Mouse (Mus musculus): ENCODE data around the gene Nup93.

Gene Nup93

DNA sequence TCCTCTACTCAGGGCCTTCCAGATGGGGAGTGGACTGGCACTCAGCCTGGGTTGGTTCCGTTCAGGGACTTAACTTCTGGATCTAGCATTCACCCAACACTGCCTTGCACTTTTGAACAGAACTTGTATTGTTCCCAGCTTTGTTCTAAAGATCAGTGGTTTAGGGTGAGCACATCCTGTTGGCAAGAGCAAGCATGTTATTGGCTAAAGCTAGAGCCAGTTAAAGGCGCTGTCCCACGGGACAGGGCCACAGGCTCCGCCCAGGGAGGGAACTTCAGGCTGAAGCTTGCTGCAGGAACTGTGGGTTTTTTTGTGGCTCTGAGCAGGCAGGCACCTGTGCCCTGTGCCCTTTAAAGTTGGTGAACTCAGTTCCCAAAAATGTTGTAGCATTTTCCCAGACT lies 148.9 kb downstream of the Nup93 start:
- DNase-seq (ENCODE audit: extremely low spot score): peak; percentile 12

DNA sequence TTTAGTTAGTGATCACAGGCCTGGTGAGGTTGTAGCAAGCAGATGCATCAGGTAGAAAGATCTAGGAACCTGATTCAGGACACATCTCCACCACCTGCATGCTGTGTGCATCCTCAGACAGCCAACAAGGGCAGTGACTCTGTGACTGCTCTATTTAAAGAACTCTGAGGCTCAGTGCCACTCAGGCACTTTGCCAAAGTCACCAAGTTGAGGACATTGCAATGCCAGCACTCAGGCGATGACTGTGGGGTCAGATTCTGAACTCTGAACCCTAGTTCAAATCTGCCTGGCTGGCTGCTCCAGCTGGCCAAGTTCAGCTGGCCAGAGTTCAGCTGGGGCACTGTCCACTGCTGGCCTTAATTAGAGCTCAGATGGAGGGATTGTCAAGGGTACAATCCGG lies 149.5 kb downstream of the Nup93 start:
- no peak for DNase-seq (ENCODE audit: extremely low spot score)

DNA sequence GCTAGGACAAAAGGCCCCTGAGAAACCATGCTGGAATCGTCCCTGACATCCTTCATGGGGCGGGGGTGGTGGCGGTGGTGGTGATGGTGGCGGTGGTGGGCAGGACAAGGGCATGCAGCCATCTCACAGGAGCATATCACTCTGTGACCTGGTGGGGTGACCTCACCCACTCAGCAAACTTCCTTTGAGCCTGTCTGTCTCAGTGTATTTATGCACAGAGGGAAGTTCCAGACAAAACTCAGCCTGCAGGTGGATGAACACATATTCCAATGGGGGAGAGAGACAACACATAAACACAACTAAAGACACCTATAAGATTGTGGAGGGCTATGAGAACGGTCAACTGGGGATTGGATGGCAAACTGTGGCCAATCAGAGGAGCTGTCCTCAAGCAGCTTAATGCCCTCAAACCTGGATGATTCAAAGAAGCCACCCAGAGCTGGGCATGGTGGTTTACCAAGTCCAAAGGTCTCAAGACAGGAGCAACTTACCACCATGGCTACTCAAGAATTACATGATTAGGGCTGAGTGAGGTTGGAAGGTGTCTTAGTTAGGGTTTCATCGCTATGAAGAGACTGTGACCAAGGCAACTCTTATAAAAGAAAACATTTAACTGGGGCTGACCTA lies 150.4 kb downstream of the Nup93 start:
- DNase-seq (ENCODE audit: extremely low spot score): no peak

DNA sequence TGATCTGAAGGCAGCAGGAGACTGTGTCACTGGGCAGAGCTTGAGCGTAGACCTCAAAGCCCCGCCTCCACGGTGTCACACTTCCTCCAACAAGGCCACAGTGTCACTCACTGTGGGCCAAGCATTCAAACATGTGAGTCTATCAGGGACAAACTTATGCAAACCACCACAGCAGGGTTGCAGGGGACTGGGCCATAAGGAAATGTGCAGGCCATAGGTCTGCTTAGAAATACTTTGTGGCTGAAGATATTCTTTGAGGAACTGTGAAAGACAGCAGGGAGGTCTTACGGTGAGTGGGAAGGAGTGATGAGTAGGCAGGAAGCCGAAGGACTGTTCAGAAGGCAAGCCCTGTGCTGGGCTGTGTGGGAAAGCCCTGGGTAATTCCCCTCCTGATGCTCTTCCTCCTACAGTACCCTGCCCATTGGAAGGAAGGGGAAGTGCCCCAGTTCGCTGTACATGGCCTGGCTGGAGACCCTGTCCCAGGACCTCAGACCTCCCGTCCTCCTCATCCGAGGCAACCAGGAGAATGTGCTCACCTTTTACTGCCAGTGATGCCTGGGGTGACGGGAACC lies 151.1 kb downstream of the Nup93 start:
- no peak for DNase-seq (ENCODE audit: extremely low spot score)
